Mouse (Mus musculus): ENCODE measurements at regions not wholly inside any gene's neighbourhood (a gene's known extent, or its start where the extent isn't known, plus 50 kb on each side); places are given as distances from the start of the nearest gene placed in this dataset.

DNA sequence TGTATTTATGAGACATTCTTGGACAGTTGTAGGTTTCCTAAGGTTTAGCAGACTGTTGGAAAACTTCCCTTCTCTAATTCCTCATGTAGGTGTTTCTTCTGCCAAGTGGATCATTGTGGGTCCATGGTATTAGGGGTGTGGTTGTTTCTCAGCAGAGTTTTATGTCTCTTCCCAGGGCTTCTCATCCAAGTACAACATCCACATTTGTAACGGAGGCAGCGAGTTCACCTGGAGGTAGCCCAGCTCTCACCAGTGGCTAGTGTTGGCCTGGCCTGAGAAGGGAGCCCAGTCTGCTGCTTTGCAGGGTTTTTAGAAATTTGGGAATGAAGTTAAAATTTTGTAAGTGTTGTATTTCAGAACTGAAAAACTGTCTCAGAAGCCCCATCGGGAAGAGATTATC lies 122.4 kb downstream of the Wnt5a start:
- intact Hi-C loops (cut with DNase I), result no loop called here
- no peak for DNase-seq (ENCODE audit: low spot score in 2 of 2)

- no peak for DNase-seq (ENCODE audit: low spot score in 2 of 2)
- intact Hi-C loops (cut with DNase I), result no loop called here
These were observed 130.6 kb downstream of the Wnt5a start for GRCm38 (mm10) chr14:28635175-28635574.

- DNase-seq (ENCODE audit: low spot score in 2 of 2), result no peak
- intact Hi-C loops (cut with DNase I), result no loop called here
These were observed 134.5 kb downstream of the Wnt5a start for GRCm38 (mm10) chr14:28639056-28639455.

DNA sequence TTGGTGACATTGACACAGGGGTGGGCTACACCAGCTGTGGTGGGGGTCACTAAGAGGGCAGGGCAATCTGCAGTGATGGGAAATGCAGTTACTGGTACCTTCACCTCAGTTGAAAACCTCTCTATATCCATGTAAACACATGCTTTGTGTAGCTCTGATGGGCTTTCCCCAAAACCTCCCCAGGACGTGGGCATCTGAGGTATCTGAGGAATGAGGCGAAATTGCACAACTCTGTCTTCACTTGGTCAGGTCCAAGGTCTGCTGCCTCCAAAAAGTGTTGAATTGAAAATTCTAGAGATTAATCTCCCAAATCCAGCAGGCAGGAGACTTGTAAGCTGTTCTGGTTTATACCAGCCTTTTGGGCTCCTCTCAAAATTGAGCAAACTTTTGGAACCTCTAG lies 141.3 kb downstream of the Wnt5a start:
- DNase-seq (ENCODE audit: low spot score in 2 of 2), result no peak
- intact Hi-C loops (cut with DNase I), result no loop called here

GRCm38 (mm10) chr14:28649411-28649810 lies 144.9 kb downstream of the Wnt5a start:
- intact Hi-C loops (cut with DNase I), result no loop called here
- no peak for DNase-seq (ENCODE audit: low spot score in 2 of 2)

- intact Hi-C loops (cut with DNase I), result no loop called here
- no peak for DNase-seq (ENCODE audit: low spot score in 2 of 2)
These were observed 148.7 kb downstream of the Wnt5a start for GRCm38 (mm10) chr14:28653059-28653930.

- no peak for DNase-seq (ENCODE audit: low spot score in 2 of 2)
These were observed 152.7 kb downstream of the Wnt5a start for GRCm38 (mm10) chr14:28657216-28657615.

GRCm38 (mm10) chr14:28660872-28661588 lies 156.5 kb downstream of the Wnt5a start:
- no peak for DNase-seq (ENCODE audit: low spot score in 2 of 2)
- intact Hi-C loops (cut with DNase I), result no loop called here

More at GRCm38 (mm10) chr14:28657216-28657615, 152.7 kb downstream of the Wnt5a start:
- intact Hi-C loops (cut with DNase I), result no loop called here

DNA sequence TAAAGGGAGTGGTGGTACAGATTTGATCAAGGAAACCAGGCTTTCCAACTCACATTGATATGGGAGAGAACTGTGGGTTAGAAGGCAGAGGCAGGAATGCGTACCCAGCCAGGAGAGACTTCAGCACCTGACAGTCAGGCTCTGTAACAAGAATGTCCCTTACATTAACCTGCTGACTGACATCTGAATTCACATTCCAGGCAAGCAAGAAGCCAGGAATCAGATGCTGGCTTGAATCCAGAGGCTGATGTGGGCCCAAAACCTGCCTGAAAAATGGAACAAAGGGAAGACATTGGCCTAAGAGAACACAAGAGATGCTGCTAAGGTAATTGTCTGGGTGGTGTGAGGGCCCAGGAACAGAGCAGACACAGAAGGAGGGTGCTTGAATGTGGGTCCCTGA lies 158.8 kb downstream of the Wnt5a start:
- no peak for DNase-seq (ENCODE audit: low spot score in 2 of 2)
- intact Hi-C loops (cut with DNase I), result no loop called here

- intact Hi-C loops (cut with DNase I), result no loop called here
- DNase-seq (ENCODE audit: low spot score in 2 of 2), result no peak
These were observed 159.6 kb downstream of the Wnt5a start for GRCm38 (mm10) chr14:28664121-28664520.

GRCm38 (mm10) chr14:28675476-28675875 lies 170.9 kb downstream of the Wnt5a start:
- intact Hi-C loops (cut with DNase I), result no loop called here
- DNase-seq (ENCODE audit: low spot score in 2 of 2), result peak; percentile 8 to 34

DNA sequence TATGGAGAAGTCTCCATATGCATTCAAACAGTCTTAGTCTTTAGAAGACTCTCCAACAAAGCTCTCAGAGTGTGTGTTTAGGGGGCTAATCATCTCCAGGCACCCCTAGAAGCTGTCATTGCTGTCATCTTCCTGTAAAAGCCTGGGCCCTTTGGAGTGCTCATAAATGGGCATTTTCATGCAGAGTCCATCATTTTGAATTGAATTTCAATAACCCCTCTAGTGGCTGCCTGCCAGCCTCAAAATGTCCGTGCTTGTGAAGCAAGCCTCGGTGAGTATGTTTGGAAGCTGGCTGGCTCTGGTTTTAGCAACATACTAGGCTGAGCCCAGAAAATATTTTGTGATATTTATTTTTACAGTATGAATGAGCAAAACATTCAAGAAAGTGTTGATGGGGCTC lies 195.2 kb downstream of the Wnt5a start:
- DNase-seq (ENCODE audit: low spot score in 2 of 2), result peak in 1 of 2 experiments; percentile 6
- intact Hi-C loops (cut with DNase I), result no loop called here

DNA sequence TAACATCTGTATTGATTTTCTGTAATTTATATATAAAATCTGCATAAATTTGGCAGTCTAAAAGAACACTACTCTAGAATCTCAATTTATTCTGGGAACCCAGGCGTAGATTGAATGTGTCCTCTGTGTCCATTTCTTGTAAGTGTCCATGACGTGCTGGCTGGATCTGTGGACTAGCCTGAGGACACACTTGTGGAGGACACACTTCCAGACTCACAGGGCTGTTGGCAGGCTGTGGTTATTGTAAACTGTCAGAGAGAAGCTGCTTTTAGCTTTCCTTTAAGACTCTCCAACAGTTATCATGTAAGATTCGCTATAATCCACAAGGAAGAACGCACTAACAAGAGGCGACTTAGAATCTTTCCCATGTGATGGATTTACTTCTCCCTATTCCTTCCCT lies 200.2 kb downstream of the Wnt5a start:
- intact Hi-C loops (cut with DNase I), result no loop called here
- no peak for DNase-seq (ENCODE audit: low spot score in 2 of 2)

DNA sequence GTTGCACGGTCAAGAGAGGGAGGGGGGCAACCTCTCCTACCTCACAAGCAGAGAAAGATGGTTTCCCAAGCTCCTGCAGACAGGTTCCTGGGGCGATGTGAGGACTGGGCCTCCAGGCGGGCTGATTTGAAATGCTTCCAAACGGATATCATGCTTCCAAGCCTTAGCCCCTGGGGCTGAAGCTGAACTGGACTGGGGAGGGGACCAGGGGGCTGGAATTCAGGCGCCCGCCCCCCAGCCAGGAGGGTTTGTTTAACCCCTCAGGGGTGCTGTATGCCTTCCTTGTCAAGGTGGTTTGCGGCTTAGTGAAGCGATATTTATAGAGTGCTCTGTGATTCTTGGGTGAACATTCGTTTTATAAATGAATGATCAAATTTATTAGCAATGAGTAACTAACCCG lies 210.0 kb downstream of the Wnt5a start:
- intact Hi-C loops (cut with DNase I), result no loop called here
- DNase-seq (ENCODE audit: low spot score in 2 of 2), result no peak

DNA sequence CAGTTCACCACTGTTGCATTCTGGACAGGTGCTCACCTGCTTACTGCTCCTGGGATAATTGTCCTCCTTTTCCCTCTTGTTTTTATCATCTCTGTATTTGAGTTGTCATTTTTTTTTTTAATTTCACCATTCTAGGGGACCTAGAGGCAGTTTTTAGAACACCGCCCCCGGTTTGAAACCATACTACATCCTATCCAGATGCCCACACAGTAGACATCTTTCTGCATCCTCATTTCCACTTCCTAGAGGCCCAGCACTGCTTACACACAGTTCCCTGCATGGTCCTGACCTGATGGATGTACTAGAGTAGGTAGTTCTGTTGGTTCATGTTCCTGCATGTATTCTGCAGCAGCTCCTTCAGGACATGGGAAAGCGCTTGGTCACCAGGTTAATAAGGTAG lies 216.0 kb downstream of the Wnt5a start:
- intact Hi-C loops (cut with DNase I), result no loop called here
- peak in 1 of 2 experiments; percentile 2 for DNase-seq (ENCODE audit: low spot score in 2 of 2)

- no peak for DNase-seq (ENCODE audit: low spot score in 2 of 2)
- intact Hi-C loops (cut with DNase I), result no loop called here
These were observed 221.1 kb downstream of the Wnt5a start for GRCm38 (mm10) chr14:28725666-28726065.

DNA sequence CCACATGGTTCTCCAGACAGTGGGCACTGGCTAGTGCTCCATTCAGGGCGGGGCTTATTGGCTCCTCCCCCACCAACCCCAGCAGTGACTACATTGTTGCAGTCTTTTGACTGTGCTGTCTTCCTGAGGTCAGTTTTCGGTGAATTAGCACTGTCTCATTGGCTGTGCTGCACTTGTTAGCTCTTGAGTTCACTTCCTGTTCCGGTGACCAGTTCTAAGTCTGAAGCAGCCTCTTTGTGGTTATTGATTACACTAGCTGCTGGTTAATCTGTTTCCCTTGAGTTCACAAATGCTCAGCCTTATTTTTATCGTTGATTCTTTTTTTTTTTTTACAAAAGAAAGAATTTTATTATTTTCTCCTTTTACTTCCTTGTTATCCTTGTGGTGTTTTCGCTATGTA lies 228.9 kb downstream of the Wnt5a start:
- DNase-seq (ENCODE audit: low spot score in 2 of 2), result no peak
- intact Hi-C loops (cut with DNase I), result no loop called here

- intact Hi-C loops (cut with DNase I), result no loop called here
- no peak for DNase-seq (ENCODE audit: low spot score in 2 of 2)
These were observed 230.9 kb downstream of the Wnt5a start for GRCm38 (mm10) chr14:28735446-28735845.

DNA sequence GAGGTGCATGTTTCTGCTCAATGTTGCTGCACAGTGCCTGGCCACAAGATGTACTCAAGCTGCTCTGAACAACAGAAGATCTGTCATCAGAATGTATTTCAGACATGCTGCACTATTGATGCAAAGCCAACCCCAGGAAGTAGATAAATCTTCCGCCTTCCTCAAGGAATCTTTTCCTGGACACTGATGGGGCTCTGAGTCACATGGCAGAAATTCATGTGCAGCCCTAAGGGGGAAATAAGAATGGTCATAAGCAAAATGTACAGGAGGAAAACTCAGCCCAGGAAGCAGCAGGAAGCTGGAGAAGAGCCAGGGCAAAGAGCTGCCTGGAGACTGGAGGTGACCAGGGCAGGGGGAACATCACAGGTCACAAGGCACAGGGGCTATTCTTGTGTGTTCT lies 235.5 kb downstream of the Wnt5a start:
- DNase-seq (ENCODE audit: low spot score in 2 of 2), result no peak
- intact Hi-C loops (cut with DNase I), result no loop called here

DNA sequence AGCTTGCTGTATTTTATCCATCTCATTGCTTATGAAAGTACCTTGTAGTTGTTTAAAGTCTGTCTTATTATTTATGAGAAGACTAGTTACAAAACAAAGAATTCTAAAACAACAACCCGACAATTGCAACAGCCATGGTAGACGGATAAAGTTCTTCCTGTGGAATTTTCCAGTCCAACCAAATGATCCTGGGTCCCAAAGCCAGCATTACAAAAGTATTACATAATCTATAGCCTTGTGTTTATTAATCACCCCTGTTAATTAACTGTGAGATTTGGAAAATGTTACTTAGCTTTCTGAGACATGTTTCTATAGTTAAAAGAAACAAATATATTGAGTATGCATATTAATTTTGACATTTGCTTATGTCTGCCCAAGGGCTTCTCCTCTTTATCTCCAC lies 236.9 kb downstream of the Wnt5a start:
- intact Hi-C loops (cut with DNase I), result no loop called here
- no peak for DNase-seq (ENCODE audit: low spot score in 2 of 2)

DNA sequence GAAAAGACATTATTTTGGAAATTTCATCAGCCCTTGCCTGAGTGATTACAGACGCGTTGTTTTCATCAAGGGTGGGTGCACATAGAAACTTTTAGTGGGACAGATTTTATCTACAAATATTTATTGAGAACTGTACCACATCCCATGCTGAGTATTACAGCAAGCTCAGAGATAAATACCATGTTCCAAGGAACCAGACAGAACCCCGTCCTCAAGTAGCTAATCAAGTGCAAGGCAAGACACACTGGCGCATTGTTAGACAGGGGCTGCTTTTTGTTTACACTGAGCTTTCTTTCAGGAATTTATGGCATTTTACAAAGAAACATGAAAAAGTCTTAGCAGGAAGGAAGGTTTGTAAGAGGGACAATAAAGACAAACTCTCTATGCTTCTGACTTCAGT lies 239.1 kb downstream of the Wnt5a start:
- no peak for DNase-seq (ENCODE audit: low spot score in 2 of 2)
- intact Hi-C loops (cut with DNase I), result no loop called here
